Mouse (Mus musculus) left cerebral cortex, adult 2 months (tissue): Measurements from ENCODE around the gene Padi6. TPM values are rescaled to one million over a fixed set of nuclear protein-coding genes. Genes with fewer than 3 reads are reported as not detected.

Source experiments
- DNase-seq, 2 experiments: peaks; one replicate each; pipeline ENCODE4 v3.0.0; 2021 to 2022; ENCODE audit warnings: low spot score in 2 of 2, mixed read lengths in 1 of 2; ENCODE audit errors: extremely low spot score in 1 of 2
- H3K27ac ChIP-seq: fragments of 200-600 bp; 2 replicates; pipeline ENCODE4 v1.8.1; 2022
- H3K4me3 ChIP-seq: fragments of 200-600 bp; 2 replicates; pipeline ENCODE4 v1.8.1; 2022
- CTCF ChIP-seq: fragments of 200-600 bp; IDR thresholded peaks from 2 replicates; pipeline ENCODE4 v1.8.1; 2022; ENCODE audit warnings: antibody characterized with exemption, mild to moderate bottlenecking, moderate library complexity
- intact Hi-C: fragments of 180-260 bp; cut with DNase I; formaldehyde crosslinking; loops from one replicate; pipeline ENCODE4 v1.15.1; 2025
- total RNA-seq, 2 experiments: library from RNA; stranded (reverse); gene quantifications; 2 replicates each; pipeline ENCODE4 v1.2.3; 2021

Padi6 gene
- total RNA-seq, 2 experiments from 2014 or later = not detected

- intact Hi-C loops = no loop called here
- Histone ChIP-seq H3K4me3 (peak overlapping the region; percentile 74), H3K27ac (peak overlapping the region; percentile 86)
- DNase-seq = peak; percentile 82 to 83
- TF ChIP-seq CTCF = no peak
These were observed 39.7 kb downstream of the Padi6 start for GRCm38 (mm10) chr4:140702611-140703327.

- DNase-seq = peak in 1 of 2 experiments; percentile 45
- Histone ChIP-seq H3K4me3 (peak overlapping the region; percentile 74), H3K27ac (peak overlapping the region; percentile 81)
- TF ChIP-seq CTCF = no peak
- intact Hi-C loops = loop anchor here (1.0 kb wide), 1 partner anchor 12 kb away; no protein-coding TSS in a partner anchor
These were observed 40.5 kb downstream of the Padi6 start for GRCm38 (mm10) chr4:140701716-140702561.

GRCm38 (mm10) chr4:140701049-140701715, 41.3 kb downstream of the Padi6 start:
- intact Hi-C loops = loop anchor here (1.0 kb wide), 1 partner anchor 13 kb away; no protein-coding TSS in a partner anchor
- DNase-seq = peak; percentile 82 to 85
- peak overlapping the region; percentile 94 for H3K27ac ChIP-seq
- H3K4me3 ChIP-seq = peak overlapping the region; percentile 74
- peak; percentile 44 for TF ChIP-seq CTCF

- intact Hi-C loops = loop anchor here (1.0 kb wide), 1 partner anchor 14 kb away; no protein-coding TSS in a partner anchor
- no peak for TF ChIP-seq CTCF
- no peak for DNase-seq
- peak within 1 kb of the TSS; percentile 94 for H3K27ac ChIP-seq
- peak within 1 kb of the TSS; percentile 74 for H3K4me3 ChIP-seq
These were observed 42.0 kb downstream of the Padi6 start, which contains the start of gene Rcc2 for GRCm38 (mm10) chr4:140700269-140701018. Rcc2 (plus strand) TSS chr4:140700541.

GRCm38 (mm10) chr4:140699441-140700127, 42.9 kb downstream of the Padi6 start:
- intact Hi-C loops = loop anchor here (1.0 kb wide), 1 partner anchor 19 kb away; no protein-coding TSS in a partner anchor
- peak; percentile 58 to 68 for DNase-seq
- H3K4me3 ChIP-seq = peak overlapping the region; percentile 43
- H3K27ac ChIP-seq = peak overlapping the region; percentile 94
- no peak for TF ChIP-seq CTCF

GRCm38 (mm10) chr4:140695675-140696585, 46.5 kb downstream of the Padi6 start:
- Histone ChIP-seq H3K4me3 (no peak overlapping the region), H3K27ac (no peak overlapping the region)
- no peak for TF ChIP-seq CTCF
- DNase-seq = no peak
- intact Hi-C loops = no loop called here

- TF ChIP-seq CTCF = no peak
- H3K27ac ChIP-seq = no peak overlapping the region
- no peak for DNase-seq
- intact Hi-C loops = no loop called here
- no peak overlapping the region for H3K4me3 ChIP-seq
These were observed 47.3 kb downstream of the Padi6 start for GRCm38 (mm10) chr4:140695146-140695545.

GRCm38 (mm10) chr4:140694551-140695060, 47.8 kb downstream of the Padi6 start:
- Histone ChIP-seq H3K4me3 (no peak overlapping the region), H3K27ac (no peak overlapping the region)
- intact Hi-C loops = no loop called here
- DNase-seq = no peak
- TF ChIP-seq CTCF = no peak

- H3K4me3 ChIP-seq = no peak overlapping the region
- no peak for DNase-seq
- no peak overlapping the region for H3K27ac ChIP-seq
- intact Hi-C loops = no loop called here
- no peak for TF ChIP-seq CTCF
These were observed 48.9 kb downstream of the Padi6 start for GRCm38 (mm10) chr4:140693513-140693912.
